Mouse (Mus musculus): ENCODE data around the gene Vamp2. TPM values are rescaled to one million over a fixed set of nuclear protein-coding genes. Genes with fewer than 3 reads are reported as not detected.

Vamp2 gene
- polyA plus RNA-seq, 1 experiment from 2014 or later = 66.7 TPM

GRCm38 (mm10) chr11:69095511-69096231 lies 7.4 kb downstream of the Vamp2 start:
- ATAC-seq (replicated peaks; ENCODE audit: low FRiP score, low read depth) (no peak), DNase-seq (ENCODE audit: low spot score) (peak; percentile 67)
- Histone ChIP-seq H3K4me1 (replicated peaks; ENCODE audit: insufficient read depth, low read length) (peaks cover 19% of the 10 kb centered on the region; the same call in 1 of the 2 replicates), H3K36me3 (ENCODE audit: insufficient read depth, low read length) (peaks cover 13% of the 10 kb centered on the region), H3K4me2 (ENCODE audit: low read length) (peak overlapping the region; percentile 59), H3K9ac (ENCODE audit: low read depth, low read length) (peak overlapping the region; percentile 84), H3K4me3 (replicated peaks; ENCODE audit: low read depth, low read length) (peak overlapping the region; percentile 58), H3K27ac (peak overlapping the region; percentile 98), H3K27me3 (ENCODE audit: insufficient read depth, low read length) (no peaks in the 10 kb centered on the region), H3K9me3 (replicated peaks; ENCODE audit: low read length) (no peaks in the 10 kb centered on the region)
- 1% methylated on average over 27 of the region's 27 CpGs for WGBS
- no peak for TF ChIP-seq CTCF (IDR thresholded peaks at IDR 0.05; ENCODE audit: low read depth)

GRCm38 (mm10) chr11:69096360-69096986 lies 8.2 kb downstream of the Vamp2 start:
- no peak; the same call in 1 of the 2 replicates for ATAC-seq (replicated peaks; ENCODE audit: low FRiP score, low read depth)
- Histone ChIP-seq H3K9ac (ENCODE audit: low read depth, low read length) (peak overlapping the region; percentile 84), H3K4me2 (ENCODE audit: low read length) (peak overlapping the region; percentile 59), H3K4me3 (replicated peaks; ENCODE audit: low read depth, low read length) (peak overlapping the region; percentile 58), H3K27ac (peak overlapping the region; percentile 98), H3K4me1 (replicated peaks; ENCODE audit: insufficient read depth, low read length) (peaks cover 20% of the 10 kb centered on the region; the same call in 1 of the 2 replicates), H3K27me3 (ENCODE audit: insufficient read depth, low read length) (no peaks in the 10 kb centered on the region), H3K9me3 (replicated peaks; ENCODE audit: low read length) (no peaks in the 10 kb centered on the region), H3K36me3 (ENCODE audit: insufficient read depth, low read length) (peaks cover 18% of the 10 kb centered on the region)
- TF ChIP-seq CTCF (IDR thresholded peaks at IDR 0.05; ENCODE audit: low read depth) = no peak
- no peak for DNase-seq (ENCODE audit: low spot score)
- 7% methylated on average over 9 of the region's 9 CpGs for WGBS

- 3% methylated on average over 29 of the region's 29 CpGs for WGBS
- Histone ChIP-seq H3K4me3 (replicated peaks; ENCODE audit: low read depth, low read length) (peak overlapping the region; percentile 58), H3K9ac (ENCODE audit: low read depth, low read length) (peak overlapping the region; percentile 84), H3K4me2 (ENCODE audit: low read length) (peak overlapping the region; percentile 59), H3K27ac (peak overlapping the region; percentile 98), H3K36me3 (ENCODE audit: insufficient read depth, low read length) (peaks cover 21% of the 10 kb centered on the region), H3K27me3 (ENCODE audit: insufficient read depth, low read length) (no peaks in the 10 kb centered on the region), H3K9me3 (replicated peaks; ENCODE audit: low read length) (no peaks in the 10 kb centered on the region), H3K4me1 (replicated peaks; ENCODE audit: insufficient read depth, low read length) (peaks cover 20% of the 10 kb centered on the region; the same call in 1 of the 2 replicates)
- ATAC-seq (replicated peaks; ENCODE audit: low FRiP score, low read depth) (peak; percentile 48), DNase-seq (ENCODE audit: low spot score) (peak; percentile 99)
- no peak for TF ChIP-seq CTCF (IDR thresholded peaks at IDR 0.05; ENCODE audit: low read depth)
Observed at GRCm38 (mm10) chr11:69096987-69097900, 9.0 kb downstream of the Vamp2 start.

GRCm38 (mm10) chr11:69098039-69098761 lies 9.9 kb downstream of the Vamp2 start:
- no peaks in the 10 kb centered on the region for H3K27me3 ChIP-seq (ENCODE audit: insufficient read depth, low read length)
- WGBS = 15% methylated on average over 8 of the region's 8 CpGs
- no peaks in the 10 kb centered on the region for H3K9me3 ChIP-seq (replicated peaks; ENCODE audit: low read length)
- ATAC-seq (replicated peaks; ENCODE audit: low FRiP score, low read depth) = no peak
- peak overlapping the region; percentile 98 for H3K27ac ChIP-seq
- peak overlapping the region; percentile 59 for H3K4me2 ChIP-seq (ENCODE audit: low read length)
- H3K36me3 ChIP-seq (ENCODE audit: insufficient read depth, low read length) = peaks cover 28% of the 10 kb centered on the region
- DNase-seq (ENCODE audit: low spot score) = no peak
- TF ChIP-seq CTCF (IDR thresholded peaks at IDR 0.05; ENCODE audit: low read depth) = no peak
- peak overlapping the region; percentile 58 for H3K4me3 ChIP-seq (replicated peaks; ENCODE audit: low read depth, low read length)
- peaks cover 20% of the 10 kb centered on the region; the same call in 1 of the 2 replicates for H3K4me1 ChIP-seq (replicated peaks; ENCODE audit: insufficient read depth, low read length)
- H3K9ac ChIP-seq (ENCODE audit: low read depth, low read length) = no peak overlapping the region; the same call in 1 of the 2 replicates

GRCm38 (mm10) chr11:69098762-69099091 lies 10.4 kb downstream of the Vamp2 start:
- under 1% methylated on average over 19 of the region's 19 CpGs for WGBS
- Histone ChIP-seq H3K9me3 (replicated peaks; ENCODE audit: low read length) (no peaks in the 10 kb centered on the region), H3K4me2 (ENCODE audit: low read length) (peak overlapping the region; percentile 59), H3K27me3 (ENCODE audit: insufficient read depth, low read length) (no peaks in the 10 kb centered on the region), H3K9ac (ENCODE audit: low read depth, low read length) (peak overlapping the region; percentile 58), H3K27ac (peak overlapping the region; percentile 98), H3K36me3 (ENCODE audit: insufficient read depth, low read length) (peaks cover 33% of the 10 kb centered on the region), H3K4me1 (replicated peaks; ENCODE audit: insufficient read depth, low read length) (peaks cover 20% of the 10 kb centered on the region; the same call in 1 of the 2 replicates), H3K4me3 (replicated peaks; ENCODE audit: low read depth, low read length) (peak overlapping the region; percentile 38)
- DNase-seq (ENCODE audit: low spot score) (peak; percentile 95), ATAC-seq (replicated peaks; ENCODE audit: low FRiP score, low read depth) (peak; percentile 6; the same call in 1 of the 2 replicates)
- 0 out of 2 replicates have a peak, but pooled peaks have one; percentile 7 for TF ChIP-seq CTCF (IDR thresholded peaks at IDR 0.05; ENCODE audit: low read depth)

All from kidney, postnatal 0 days (tissue).